Mouse (Mus musculus): ENCODE results near the gene Npm1. TPM values are rescaled to one million over a fixed set of nuclear protein-coding genes. Genes with fewer than 3 reads are reported as not detected.

The Npm1 gene
- total RNA-seq, 2 experiments from 2014 or later: 176 to 183 TPM

Other genes with a start within 250 kb of the Npm1 start
- gene Fgf18, start 15.8 kb downstream of the Npm1 start, total RNA-seq (2021): 1 to 10 TPM; 3.4 to 4.0 TPM
- not detected for gene Tlx3, start 40.4 kb upstream of the Npm1 start, total RNA-seq (2021)
- gene Gm12117, start 113.5 kb upstream of the Npm1 start, total RNA-seq (2021): under 1 TPM in 1 of 2 experiments, not detected in 1; 0.84 TPM